Mouse (Mus musculus) macrophage (primary cell): ENCODE results near the gene Tmcc1. TPM values are rescaled to one million over a fixed set of nuclear protein-coding genes. Genes with fewer than 3 reads are reported as not detected.

ENCODE experiments used
- H3K27ac ChIP-seq: fragments of 350-480 bp; formaldehyde crosslinking; 2 replicates; pipeline ENCODE4 v1.9.0; 2021
- H3K36me3 ChIP-seq: fragments of 350-480 bp; formaldehyde crosslinking; 2 replicates; pipeline ENCODE4 v1.9.0; 2021; ENCODE audit errors: inconsistent target
- H3K4me3 ChIP-seq: fragments of 350-480 bp; formaldehyde crosslinking; 2 replicates; pipeline ENCODE4 v1.9.0; 2021; ENCODE audit errors: inconsistent target
- H3K79me2 ChIP-seq: fragments of 350-480 bp; formaldehyde crosslinking; 2 replicates; pipeline ENCODE4 v1.9.0; 2021; ENCODE audit errors: inconsistent target
- WGBS: methylation state at CpG from one replicate; pipeline ENCODE4 v1.1.7; 2026; ENCODE audit warnings: inconsistent platforms; ENCODE audit not compliant: missing documents; 5-methylcytosine and 5-hydroxymethylcytosine counted together
- polyA plus RNA-seq: library from polyadenylated mRNA; stranded (reverse); fragments of 250-400 nt; gene quantifications from 3 replicates; pipeline ENCODE4 v1.2.4, GENCODE M21; 2018; ENCODE audit warnings: inconsistent platforms

The Tmcc1 gene
- polyA plus RNA-seq, 1 experiment from 2014 or later = 11.1 TPM

GRCm38 (mm10) chr6:116044039-116044438, 149.2 kb downstream of the Tmcc1 start:
- H3K79me2 ChIP-seq = peaks cover 22% of the 10 kb centered on the region; the same call in 1 of the 2 replicates
- no peak overlapping the region for H3K27ac ChIP-seq
- H3K4me3 ChIP-seq = no peak overlapping the region
- H3K36me3 ChIP-seq = peaks cover 13% of the 10 kb centered on the region
- 100% methylated on average over 2 of the region's 2 CpGs for WGBS

- Histone ChIP-seq H3K27ac (no peak overlapping the region), H3K36me3 (peaks cover 8% of the 10 kb centered on the region), H3K79me2 (peaks cover 24% of the 10 kb centered on the region; the same call in 1 of the 2 replicates), H3K4me3 (no peak overlapping the region)
- WGBS = 94% methylated on average over 2 of the region's 2 CpGs
Observed at GRCm38 (mm10) chr6:116038222-116038621, 155.1 kb downstream of the Tmcc1 start.

GRCm38 (mm10) chr6:116037281-116037831, 155.9 kb downstream of the Tmcc1 start:
- WGBS = 74% methylated on average over 5 of the region's 5 CpGs
- Histone ChIP-seq H3K79me2 (peaks cover 24% of the 10 kb centered on the region; the same call in 1 of the 2 replicates), H3K36me3 (no peaks in the 10 kb centered on the region), H3K4me3 (no peak overlapping the region), H3K27ac (peak overlapping the region; percentile 48)

- Histone ChIP-seq H3K4me3 (no peak overlapping the region), H3K79me2 (peaks cover 24% of the 10 kb centered on the region; the same call in 1 of the 2 replicates), H3K27ac (no peak overlapping the region; the same call in 1 of the 2 replicates), H3K36me3 (no peaks in the 10 kb centered on the region)
- WGBS = 93% methylated on average over 2 of the region's 2 CpGs
Observed at GRCm38 (mm10) chr6:116036555-116036954, 156.7 kb downstream of the Tmcc1 start.

GRCm38 (mm10) chr6:116031052-116031451, 162.2 kb downstream of the Tmcc1 start:
- Histone ChIP-seq H3K79me2 (peaks cover 10% of the 10 kb centered on the region; the same call in 1 of the 2 replicates), H3K4me3 (no peak overlapping the region), H3K36me3 (no peaks in the 10 kb centered on the region), H3K27ac (no peak overlapping the region)
- 96% methylated on average over 4 of the region's 5 CpGs for WGBS

- H3K36me3 ChIP-seq = peaks cover 12% of the 10 kb centered on the region; the same call in 1 of the 2 replicates
- H3K4me3 ChIP-seq = no peak overlapping the region
- WGBS = 94% methylated on average over 4 of the region's 4 CpGs
- no peaks in the 10 kb centered on the region for H3K79me2 ChIP-seq
- no peak overlapping the region for H3K27ac ChIP-seq
Observed at GRCm38 (mm10) chr6:116024666-116025065, 168.6 kb downstream of the Tmcc1 start.

- Histone ChIP-seq H3K36me3 (peaks cover 12% of the 10 kb centered on the region; the same call in 1 of the 2 replicates), H3K4me3 (no peak overlapping the region)
Observed at GRCm38 (mm10) chr6:116021961-116022485, 171.3 kb downstream of the Tmcc1 start.

GRCm38 (mm10) chr6:116015902-116016301, 177.4 kb downstream of the Tmcc1 start:
- Histone ChIP-seq H3K4me3 (no peak overlapping the region), H3K79me2 (no peaks in the 10 kb centered on the region), H3K27ac (peak overlapping the region; percentile 49), H3K36me3 (no peaks in the 10 kb centered on the region)
- 96% methylated on average over 3 of the region's 3 CpGs for WGBS

More at GRCm38 (mm10) chr6:116021961-116022485, 171.3 kb downstream of the Tmcc1 start:
- H3K79me2 ChIP-seq = no peaks in the 10 kb centered on the region
- no peak overlapping the region for H3K27ac ChIP-seq
- 81% methylated on average over 9 of the region's 9 CpGs for WGBS

- H3K4me3 ChIP-seq = no peak overlapping the region
- no peaks in the 10 kb centered on the region for H3K79me2 ChIP-seq
- H3K36me3 ChIP-seq = no peaks in the 10 kb centered on the region
- WGBS = 35% methylated on average over 6 of the region's 6 CpGs
- peak overlapping the region; percentile 86 for H3K27ac ChIP-seq
Observed at GRCm38 (mm10) chr6:116014111-116014510, 179.2 kb downstream of the Tmcc1 start.

GRCm38 (mm10) chr6:116013687-116014086, 179.6 kb downstream of the Tmcc1 start:
- no peaks in the 10 kb centered on the region for H3K79me2 ChIP-seq
- peak overlapping the region; percentile 86 for H3K27ac ChIP-seq
- WGBS = 4% methylated on average over 3 of the region's 3 CpGs
- no peak overlapping the region for H3K4me3 ChIP-seq
- no peaks in the 10 kb centered on the region for H3K36me3 ChIP-seq

GRCm38 (mm10) chr6:116010541-116010940, 182.7 kb downstream of the Tmcc1 start:
- Histone ChIP-seq H3K4me3 (no peak overlapping the region), H3K27ac (no peak overlapping the region), H3K79me2 (no peaks in the 10 kb centered on the region), H3K36me3 (no peaks in the 10 kb centered on the region)
- 4% methylated on average over 6 of the region's 6 CpGs for WGBS

- no peaks in the 10 kb centered on the region for H3K36me3 ChIP-seq
- H3K4me3 ChIP-seq = no peak overlapping the region
- no peaks in the 10 kb centered on the region for H3K79me2 ChIP-seq
- no peak overlapping the region for H3K27ac ChIP-seq
- WGBS = 57% methylated on average over 12 of the region's 12 CpGs
Observed at GRCm38 (mm10) chr6:116009426-116009825, 183.9 kb downstream of the Tmcc1 start.

GRCm38 (mm10) chr6:116007561-116008173, 185.6 kb downstream of the Tmcc1 start:
- no peak overlapping the region for H3K4me3 ChIP-seq
- WGBS = 33% methylated on average over 8 of the region's 9 CpGs
- H3K27ac ChIP-seq = no peak overlapping the region
- H3K36me3 ChIP-seq = no peaks in the 10 kb centered on the region
- H3K79me2 ChIP-seq = no peaks in the 10 kb centered on the region

- no peak overlapping the region for H3K4me3 ChIP-seq
- H3K27ac ChIP-seq = peak overlapping the region; percentile 54
- 40% methylated on average over 9 of the region's 9 CpGs for WGBS
- no peaks in the 10 kb centered on the region for H3K36me3 ChIP-seq
- no peaks in the 10 kb centered on the region for H3K79me2 ChIP-seq
Observed at GRCm38 (mm10) chr6:116006731-116007130, 186.6 kb downstream of the Tmcc1 start.

GRCm38 (mm10) chr6:116005959-116006288, 187.4 kb downstream of the Tmcc1 start:
- Histone ChIP-seq H3K4me3 (no peak overlapping the region), H3K27ac (peak overlapping the region; percentile 54), H3K79me2 (no peaks in the 10 kb centered on the region), H3K36me3 (no peaks in the 10 kb centered on the region)
- WGBS = 94% methylated on average over 4 of the region's 4 CpGs
